In genomic region chr13:31808116-31808803, GRCm38 (mm10) we compare ENCODE assay signal across 8 mouse cellular contexts. TPM values are rescaled to one million over a fixed set of nuclear protein-coding genes. Genes with fewer than 3 reads are reported as not detected.
DNase-seq lines count a peak whose midpoint lies in the region; ATAC-seq and TF ChIP-seq lines count a peak whose summit lies in the region.

No protein-coding gene starts in this region.

- no peak for ATAC-seq in heart, embryonic 12.5 days (ENCODE audit: insufficient number of reproducible peaks, low FRiP score)
- ATAC-seq in kidney, postnatal 0 days (replicated peaks; ENCODE audit: low FRiP score, low read depth): no peak

- WGBS in heart, embryonic 12.5 days: under 1% methylated on average over 67 of the region's 73 CpGs
- WGBS in kidney, postnatal 0 days: 0% methylated on average over 72 of the region's 73 CpGs

- no peaks in the 10 kb centered on the region for H3K9me3 ChIP-seq in heart, embryonic 12.5 days (replicated peaks)
- no peaks in the 10 kb centered on the region for H3K9me3 ChIP-seq in kidney, postnatal 0 days (replicated peaks; ENCODE audit: low read length)
- H3K9me3 ChIP-seq in megakaryocyte, embryonic 14.5 days: peaks cover 13% of the 10 kb centered on the region

- peak; percentile 21 to 24 for DNase-seq in left cerebral cortex, postnatal 36 days (ENCODE audit: low spot score in 2 of 2)
- no peak for DNase-seq in left cerebral cortex, postnatal 4 days
- peak; percentile 40 to 43 for DNase-seq in adrenal gland, postnatal 4 days (ENCODE audit: low spot score in 2 of 2)
- DNase-seq in kidney, postnatal 0 days (ENCODE audit: low spot score): no peak
- DNase-seq in testis, postnatal 14 days (ENCODE audit: low spot score): peak; percentile 62
- DNase-seq in left cerebral cortex, postnatal 14 days (ENCODE audit: low spot score in 2 of 2): no peak

- intact Hi-C loops in left cerebral cortex, postnatal 36 days (cut with DNase I): loop anchor here (5.0 to 10.0 kb wide), 2 partner anchors 147 to 251 kb away; partner anchors contain the start of genes A530084C06Rik and Foxq1
- intact Hi-C loops in left cerebral cortex, postnatal 4 days (cut with DNase I): no loop called here
- intact Hi-C loops in left cerebral cortex, postnatal 14 days (cut with DNase I): loop anchor here (5.0 kb wide), 1 partner anchor 181 kb away; the partner anchor contains the start of gene Foxf2

- peak overlapping the region; percentile 92 for H3K9ac ChIP-seq in heart, embryonic 12.5 days
- peak overlapping the region; percentile 93 for H3K9ac ChIP-seq in kidney, postnatal 0 days (ENCODE audit: low read depth, low read length)

- H3K4me2 ChIP-seq in heart, embryonic 12.5 days: peak overlapping the region; percentile 98
- H3K4me2 ChIP-seq in kidney, postnatal 0 days (ENCODE audit: low read length): peak overlapping the region; percentile 85

- H3K27ac ChIP-seq in heart, embryonic 12.5 days (ENCODE audit: poor library complexity, severe bottlenecking): peak overlapping the region; percentile 100
- peak overlapping the region; percentile 97 for H3K27ac ChIP-seq in kidney, postnatal 0 days

- peaks cover 7% of the 10 kb centered on the region for H3K36me3 ChIP-seq in heart, embryonic 12.5 days
- H3K36me3 ChIP-seq in kidney, postnatal 0 days (ENCODE audit: insufficient read depth, low read length): no peaks in the 10 kb centered on the region
- no peaks in the 10 kb centered on the region for H3K36me3 ChIP-seq in megakaryocyte, embryonic 14.5 days (replicated peaks; ENCODE audit: low read length)

- peaks cover 55% of the 10 kb centered on the region for H3K27me3 ChIP-seq in heart, embryonic 12.5 days (replicated peaks)
- H3K27me3 ChIP-seq in kidney, postnatal 0 days (ENCODE audit: insufficient read depth, low read length): no peaks in the 10 kb centered on the region
- H3K27me3 ChIP-seq in megakaryocyte, embryonic 14.5 days (replicated peaks): peaks cover 94% of the 10 kb centered on the region

- peak; percentile 36; the same call in 1 of the 2 replicates for TF ChIP-seq CTCF in kidney, postnatal 0 days (IDR thresholded peaks at IDR 0.05; ENCODE audit: low read depth)

- H3K4me3 ChIP-seq in heart, embryonic 12.5 days: peak overlapping the region; percentile 93
- H3K4me3 ChIP-seq in kidney, postnatal 0 days (replicated peaks; ENCODE audit: low read depth, low read length): peak overlapping the region; percentile 87
- peak overlapping the region; percentile 94 for H3K4me3 ChIP-seq in megakaryocyte, embryonic 14.5 days (replicated peaks)

- H3K4me1 ChIP-seq in heart, embryonic 12.5 days (replicated peaks): peaks cover 18% of the 10 kb centered on the region
- H3K4me1 ChIP-seq in kidney, postnatal 0 days (replicated peaks; ENCODE audit: insufficient read depth, low read length): peaks cover 12% of the 10 kb centered on the region; the same call in 1 of the 2 replicates
- H3K4me1 ChIP-seq in megakaryocyte, embryonic 14.5 days: peaks cover 52% of the 10 kb centered on the region

RNA-seq across cellular contexts. Expression of gene Foxc1, which starts 1.8 kb away (rescaled TPM):
- 1 to 10 TPM; 4.3 to 6.6 TPM for total RNA-seq in left cerebral cortex, postnatal 36 days (2021)
- 1 to 10 TPM; 8.5 TPM for total RNA-seq in left cerebral cortex, postnatal 4 days (2021)
- 10 to 100 TPM in 1 of 2 experiments, 1 to 10 TPM in 1; 9.7 to 13.4 TPM for total RNA-seq in adrenal gland, postnatal 4 days (2021)
- polyA plus RNA-seq in heart, embryonic 12.5 days (2016; fragmentation: Nextera tagmentation; extraction: Ambion mirVana): 5.4 and 6.4 TPM in 2 replicates
- polyA plus RNA-seq in kidney, postnatal 0 days (2015; fragmentation: Nextera tagmentation; extraction: Ambion mirVana): 5.7 and 7.6 TPM in 2 replicates
- polyA plus RNA-seq in megakaryocyte, embryonic 14.5 days (2012; ENCODE audit: insufficient read depth, low replicate concordance): 0.17 and 0.74 TPM in 2 replicates
- 1 to 10 TPM; 6.1 to 6.9 TPM for total RNA-seq in left cerebral cortex, postnatal 14 days (2021)

Comparison
In these comparisons a context has a peak if more than half of its experiments do, and no peak if none do; other contexts are left out.
1. DNase-seq: peak in left cerebral cortex, postnatal 36 days (2 of 2), adrenal gland, postnatal 4 days (2 of 2) and testis, postnatal 14 days (single experiment); none in left cerebral cortex, postnatal 4 days (single experiment), kidney, postnatal 0 days (single experiment) and left cerebral cortex, postnatal 14 days (0 of 2).
2. Peak in every context shown above with its lines, with median percentiles within 50 percentile points of each other: H3K4me3 ChIP-seq.